Mouse (Mus musculus): ENCODE data around the gene Cebpb. TPM values are rescaled to one million over a fixed set of nuclear protein-coding genes. Genes with fewer than 3 reads are reported as not detected.

Cebpb gene
- polyA plus RNA-seq, 1 experiment from 2014 or later, result 5.7 TPM

DNA sequence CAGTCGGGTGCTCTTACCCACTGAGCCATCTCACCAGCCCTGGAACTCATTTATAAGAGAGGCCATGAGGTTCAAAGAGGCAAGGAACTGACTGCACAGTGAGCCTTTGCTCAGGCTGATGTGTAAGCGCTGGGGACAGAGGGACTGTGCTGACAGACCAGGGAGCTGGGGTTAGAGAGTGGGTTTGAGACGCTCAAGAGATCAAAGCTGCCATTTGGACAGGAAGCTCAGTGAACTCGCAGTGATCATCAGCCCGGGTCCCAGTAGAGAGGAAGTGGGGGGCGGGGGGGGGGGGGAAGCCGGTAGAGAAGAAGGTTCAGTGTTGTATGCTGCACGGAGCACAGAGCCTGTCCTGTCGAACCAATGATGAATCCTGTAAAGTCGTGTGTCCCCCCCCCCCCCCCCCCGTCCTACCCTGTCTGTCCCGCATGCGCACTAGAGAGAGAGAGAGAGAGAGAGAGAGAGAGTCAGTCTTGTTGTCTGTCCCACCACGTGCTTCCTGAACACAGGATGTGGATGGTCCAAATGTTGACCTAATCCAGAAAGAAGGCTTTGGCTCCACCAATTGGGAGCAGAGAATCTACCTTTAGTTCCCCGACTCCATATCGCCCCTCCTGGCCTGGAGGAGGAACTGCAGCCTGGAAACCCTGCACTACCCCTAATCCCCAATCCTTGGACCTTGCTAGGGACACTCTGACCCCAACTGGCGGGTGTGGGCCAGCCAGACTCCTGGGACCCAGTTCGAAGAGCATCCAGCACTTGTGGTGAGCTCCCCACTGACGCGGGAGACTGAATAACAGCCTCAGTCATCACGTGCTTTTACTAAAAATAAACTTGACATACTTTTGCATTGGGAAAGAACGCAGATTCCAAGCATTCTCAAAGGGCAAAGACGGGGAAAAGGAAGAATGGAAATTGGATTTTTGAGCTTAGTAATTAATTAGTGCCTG lies 24.4 kb downstream of the Cebpb start:
- no peak overlapping the region for H3K4me3 ChIP-seq (replicated peaks)
- H3K4me1 ChIP-seq, result peaks cover 28% of the 10 kb centered on the region
- H3K27me3 ChIP-seq, result no peaks in the 10 kb centered on the region
- no peak overlapping the region for H3K4me2 ChIP-seq
- H3K9me3 ChIP-seq (replicated peaks), result no peaks in the 10 kb centered on the region
- H3K9ac ChIP-seq, result no peak overlapping the region
- no peaks in the 10 kb centered on the region for H3K36me3 ChIP-seq
- 58% methylated on average over 18 of the region's 23 CpGs for WGBS
- H3K27ac ChIP-seq, result peak overlapping the region; percentile 11; the same call in 1 of the 2 replicates
- ATAC-seq (replicated peaks; ENCODE audit: low FRiP score), result peak; percentile 61; the same call in 1 of the 2 replicates

DNA sequence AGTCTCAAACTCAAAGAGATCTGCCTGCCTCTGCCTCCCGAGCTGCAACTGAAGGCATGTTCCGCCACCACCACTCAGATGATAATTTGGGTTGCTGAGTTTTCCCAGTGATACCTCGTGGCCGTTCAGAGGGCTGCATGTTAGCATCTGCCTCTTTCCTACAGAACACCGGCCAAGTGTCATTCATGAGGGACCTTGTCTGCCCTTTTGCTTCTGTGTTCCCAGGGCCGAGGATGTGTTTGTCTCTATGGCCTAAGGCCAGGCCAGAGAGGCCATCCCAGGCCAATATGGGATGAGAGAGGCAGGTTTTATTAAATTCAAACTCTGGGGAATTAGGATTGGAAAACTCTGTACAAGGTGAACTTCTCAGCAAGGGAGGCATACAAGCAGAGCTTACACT lies 25.6 kb downstream of the Cebpb start:
- no peaks in the 10 kb centered on the region for H3K27me3 ChIP-seq
- WGBS, result 90% methylated on average over 6 of the region's 6 CpGs
- no peaks in the 10 kb centered on the region for H3K36me3 ChIP-seq
- H3K4me1 ChIP-seq, result peaks cover 20% of the 10 kb centered on the region
- no peaks in the 10 kb centered on the region for H3K9me3 ChIP-seq (replicated peaks)
- no peak overlapping the region for H3K4me2 ChIP-seq
- H3K9ac ChIP-seq, result no peak overlapping the region
- no peak overlapping the region for H3K27ac ChIP-seq
- no peak overlapping the region for H3K4me3 ChIP-seq (replicated peaks)
- ATAC-seq (replicated peaks; ENCODE audit: low FRiP score), result no peak

DNA sequence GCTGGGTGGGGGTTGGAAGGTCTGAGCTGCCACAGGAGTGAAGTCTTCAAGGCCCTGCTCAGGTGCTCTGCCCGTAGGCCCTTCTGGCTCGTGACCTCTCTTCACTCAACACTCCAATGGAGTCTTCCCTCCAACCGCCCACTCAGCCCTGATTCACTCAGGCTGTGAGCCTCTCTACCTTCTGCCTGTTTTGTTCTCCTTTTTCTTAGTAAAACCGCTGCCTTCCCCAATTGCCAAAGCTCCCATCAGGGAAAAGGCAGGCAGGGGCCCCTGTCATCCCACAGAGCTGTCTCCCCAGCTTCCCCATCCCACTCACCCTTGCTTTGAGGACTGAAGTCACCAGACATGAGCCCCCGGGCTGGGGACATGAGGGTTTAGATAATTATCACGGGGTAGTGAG lies 26.3 kb downstream of the Cebpb start:
- H3K36me3 ChIP-seq, result no peaks in the 10 kb centered on the region
- H3K27me3 ChIP-seq, result no peaks in the 10 kb centered on the region
- no peak overlapping the region for H3K4me2 ChIP-seq
- H3K9me3 ChIP-seq (replicated peaks), result no peaks in the 10 kb centered on the region
- no peak overlapping the region for H3K4me3 ChIP-seq (replicated peaks)
- H3K4me1 ChIP-seq, result peaks cover 19% of the 10 kb centered on the region
- no peak overlapping the region for H3K9ac ChIP-seq
- H3K27ac ChIP-seq, result no peak overlapping the region
- ATAC-seq (replicated peaks; ENCODE audit: low FRiP score), result no peak
- WGBS, result 64% methylated on average over 6 of the region's 6 CpGs

DNA sequence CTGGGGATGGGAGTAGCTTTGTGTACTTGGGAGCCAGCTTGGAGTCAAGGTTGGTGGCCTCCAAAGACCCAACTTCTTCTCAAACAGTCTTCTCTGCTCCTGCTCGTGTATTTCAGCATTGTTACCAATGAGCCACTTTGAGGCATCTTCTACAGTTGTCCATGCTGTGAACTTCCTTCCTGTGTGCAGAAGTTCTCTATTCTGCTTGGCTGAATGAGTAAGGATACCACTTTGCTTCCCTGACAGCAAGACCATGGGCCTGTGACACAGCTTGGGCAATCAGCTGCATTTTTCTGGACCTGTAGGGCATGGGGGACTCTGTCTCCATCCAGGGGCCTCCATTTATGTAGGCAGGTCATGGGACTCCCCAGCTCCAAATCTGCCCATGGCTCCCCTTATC lies 28.5 kb downstream of the Cebpb start:
- H3K4me1 ChIP-seq, result peaks cover 13% of the 10 kb centered on the region
- 63% methylated on average over 1 of the region's 1 CpGs for WGBS

DNA sequence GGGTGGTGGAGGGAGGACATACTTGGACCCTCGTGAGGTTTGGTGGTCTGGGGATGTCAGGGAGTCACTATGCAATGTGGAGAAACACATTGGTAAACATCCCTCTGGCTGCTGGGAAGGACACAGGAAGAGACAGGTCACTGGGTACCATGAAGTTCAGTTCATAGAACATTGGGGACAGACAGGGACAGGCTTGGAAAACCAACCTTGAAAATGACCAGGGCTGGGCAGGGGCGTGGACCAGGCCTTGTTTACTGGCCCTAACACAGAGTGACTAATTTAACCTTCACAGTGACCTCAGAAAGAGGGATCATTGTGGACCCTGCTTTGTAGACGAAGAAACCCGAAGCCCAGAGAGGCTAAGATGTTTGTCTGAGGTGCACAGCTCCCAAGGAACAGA lies 30.8 kb downstream of the Cebpb start:
- H3K9ac ChIP-seq, result no peak overlapping the region
- peaks cover 8% of the 10 kb centered on the region; the same call in 1 of the 2 replicates for H3K4me1 ChIP-seq
- H3K27ac ChIP-seq, result no peak overlapping the region
- WGBS, result 84% methylated on average over 4 of the region's 4 CpGs
- no peak for ATAC-seq (replicated peaks; ENCODE audit: low FRiP score)
- no peak overlapping the region for H3K4me2 ChIP-seq
- no peak overlapping the region for H3K4me3 ChIP-seq (replicated peaks)
- no peaks in the 10 kb centered on the region for H3K9me3 ChIP-seq (replicated peaks)
- no peaks in the 10 kb centered on the region for H3K36me3 ChIP-seq
- H3K27me3 ChIP-seq, result no peaks in the 10 kb centered on the region

More for the DNA sequence above, 28.5 kb downstream of the Cebpb start:
- H3K9ac ChIP-seq, result no peak overlapping the region
- no peaks in the 10 kb centered on the region for H3K36me3 ChIP-seq
- no peak overlapping the region for H3K27ac ChIP-seq
- H3K4me3 ChIP-seq (replicated peaks), result no peak overlapping the region
- H3K27me3 ChIP-seq, result no peaks in the 10 kb centered on the region
- ATAC-seq (replicated peaks; ENCODE audit: low FRiP score), result no peak
- H3K9me3 ChIP-seq (replicated peaks), result no peaks in the 10 kb centered on the region
- no peak overlapping the region for H3K4me2 ChIP-seq

DNA sequence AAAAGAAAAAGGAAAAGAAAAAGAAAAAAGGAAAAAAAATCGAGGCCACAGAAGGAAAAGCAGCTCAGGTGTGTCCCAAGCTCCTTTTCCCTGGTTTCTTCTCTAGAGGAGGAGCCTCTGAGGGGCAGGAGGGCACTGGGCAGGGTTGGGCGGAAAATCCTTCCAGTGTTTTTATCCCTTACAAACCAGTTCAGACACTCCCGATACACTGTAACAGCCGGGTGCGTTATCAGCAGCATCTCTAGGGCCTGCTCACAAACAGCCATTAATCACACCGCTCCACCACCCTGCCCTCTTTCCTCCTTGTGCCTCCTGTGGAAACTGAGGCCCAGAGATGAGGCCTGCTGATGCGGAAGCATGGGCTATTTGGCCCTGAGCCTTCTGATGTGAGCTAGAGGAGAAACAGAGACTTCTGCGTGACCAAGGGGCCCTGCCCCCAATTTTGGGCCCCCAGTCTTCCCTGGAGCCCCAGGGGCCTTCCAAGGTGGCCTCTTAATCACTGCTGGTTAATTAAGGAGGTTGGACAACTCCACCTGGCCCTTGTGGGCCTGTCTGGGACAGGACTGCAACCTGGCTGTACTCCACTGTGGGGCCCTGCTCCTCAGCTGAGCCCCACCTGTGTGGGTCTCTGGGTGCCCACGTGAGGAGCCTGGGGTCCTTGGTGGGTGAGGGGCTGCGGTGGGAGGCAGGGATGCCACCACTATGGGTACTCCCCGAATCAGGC lies 32.6 kb downstream of the Cebpb start:
- no peak for ATAC-seq (replicated peaks; ENCODE audit: low FRiP score)
- H3K27me3 ChIP-seq, result no peaks in the 10 kb centered on the region
- H3K4me1 ChIP-seq, result peaks cover 4% of the 10 kb centered on the region; the same call in 1 of the 2 replicates
- H3K36me3 ChIP-seq, result no peaks in the 10 kb centered on the region
- H3K9ac ChIP-seq, result no peak overlapping the region
- WGBS, result 65% methylated on average over 11 of the region's 11 CpGs
- H3K4me3 ChIP-seq (replicated peaks), result no peak overlapping the region
- H3K9me3 ChIP-seq (replicated peaks), result no peaks in the 10 kb centered on the region
- H3K4me2 ChIP-seq, result no peak overlapping the region
- H3K27ac ChIP-seq, result no peak overlapping the region

DNA sequence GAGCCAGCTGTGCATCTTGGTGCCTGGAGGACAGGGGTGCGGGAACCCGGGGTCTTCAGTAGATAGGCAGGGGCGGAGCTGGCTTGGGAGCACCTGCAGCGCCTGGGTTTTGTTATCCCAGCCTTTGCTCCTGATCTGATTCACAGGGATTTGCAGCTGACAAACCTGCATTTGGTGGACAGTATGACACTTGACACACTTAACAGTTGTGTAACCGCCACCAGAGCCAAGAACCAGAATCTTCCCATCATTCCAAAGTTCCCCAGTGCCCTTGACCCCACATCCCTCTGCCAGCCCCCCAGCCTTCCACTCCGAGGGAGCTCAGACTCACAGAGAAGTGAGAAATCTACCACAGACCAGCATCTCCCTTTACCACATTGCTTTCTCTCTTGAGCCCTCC lies 33.8 kb downstream of the Cebpb start:
- 71% methylated on average over 6 of the region's 6 CpGs for WGBS
- Histone ChIP-seq H3K4me2 (no peak overlapping the region), H3K9ac (no peak overlapping the region), H3K27me3 (no peaks in the 10 kb centered on the region), H3K4me1 (peaks cover 11% of the 10 kb centered on the region), H3K4me3 (replicated peaks) (no peak overlapping the region), H3K27ac (no peak overlapping the region), H3K9me3 (replicated peaks) (no peaks in the 10 kb centered on the region), H3K36me3 (no peaks in the 10 kb centered on the region)
- no peak for ATAC-seq (replicated peaks; ENCODE audit: low FRiP score)

DNA sequence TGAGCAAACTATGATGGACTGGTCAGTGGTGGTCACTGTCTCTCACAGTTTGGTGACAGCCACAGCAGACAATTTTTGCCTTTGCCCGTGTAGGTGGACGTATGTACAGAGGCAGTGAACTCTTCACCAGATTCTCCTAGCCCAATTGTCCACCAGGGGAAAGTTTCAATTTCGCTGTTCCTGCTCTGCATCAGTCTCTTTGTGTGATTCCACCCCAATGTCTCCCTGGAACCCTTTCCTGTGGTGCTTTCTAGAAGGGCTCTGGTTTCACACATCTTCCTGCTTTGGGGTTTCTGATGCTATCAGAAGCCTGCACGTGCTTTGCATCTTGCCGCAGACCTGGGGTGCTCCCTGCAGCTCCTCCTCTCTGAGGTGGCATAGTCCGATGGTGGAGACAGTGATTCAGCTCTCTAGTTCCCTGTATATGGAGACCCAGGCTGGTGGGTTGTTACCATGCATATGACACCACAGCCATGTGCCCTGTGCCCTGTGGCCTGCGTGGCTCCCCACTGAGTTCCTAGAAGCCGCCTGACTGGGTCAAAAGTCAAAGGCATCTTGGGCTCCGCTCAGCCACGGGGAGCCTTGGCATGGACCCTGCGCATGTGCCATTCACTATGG lies 35.0 kb downstream of the Cebpb start:
- no peak for ATAC-seq (replicated peaks; ENCODE audit: low FRiP score)
- Histone ChIP-seq H3K9me3 (replicated peaks) (no peaks in the 10 kb centered on the region), H3K36me3 (no peaks in the 10 kb centered on the region), H3K4me1 (peaks cover 11% of the 10 kb centered on the region), H3K4me2 (no peak overlapping the region), H3K4me3 (replicated peaks) (no peak overlapping the region), H3K27me3 (0 out of 2 replicates have a peak, but pooled peaks cover 3% of the 10 kb centered on the region), H3K27ac (no peak overlapping the region), H3K9ac (no peak overlapping the region)
- WGBS, result 79% methylated on average over 11 of the region's 11 CpGs

DNA sequence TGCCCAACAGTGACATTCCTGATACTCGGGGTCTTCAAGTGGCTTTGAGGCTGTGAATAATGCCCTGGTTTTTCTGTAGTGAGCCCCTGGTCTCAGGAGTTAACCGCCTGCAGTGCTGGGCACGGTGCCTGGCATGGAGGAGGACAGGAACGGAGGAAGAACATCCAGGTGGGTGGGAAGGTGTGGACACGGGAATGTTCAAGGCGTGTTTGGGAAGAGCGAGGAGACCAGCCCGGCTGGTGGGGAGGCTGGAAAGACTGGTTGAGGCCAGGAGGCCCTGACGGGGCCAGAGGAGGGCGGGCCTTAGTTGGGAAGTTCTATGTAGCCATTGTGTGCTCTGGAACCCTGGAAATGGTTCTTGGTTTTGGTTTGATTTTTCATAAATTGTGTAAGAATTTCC lies 37.2 kb downstream of the Cebpb start:
- Histone ChIP-seq H3K27me3 (0 out of 2 replicates have a peak, but pooled peaks cover 3% of the 10 kb centered on the region), H3K36me3 (no peaks in the 10 kb centered on the region), H3K9me3 (replicated peaks) (no peaks in the 10 kb centered on the region), H3K27ac (no peak overlapping the region), H3K9ac (no peak overlapping the region), H3K4me2 (no peak overlapping the region), H3K4me3 (replicated peaks) (no peak overlapping the region), H3K4me1 (peaks cover 21% of the 10 kb centered on the region)
- no peak for ATAC-seq (replicated peaks; ENCODE audit: low FRiP score)
- 90% methylated on average over 10 of the region's 10 CpGs for WGBS

DNA sequence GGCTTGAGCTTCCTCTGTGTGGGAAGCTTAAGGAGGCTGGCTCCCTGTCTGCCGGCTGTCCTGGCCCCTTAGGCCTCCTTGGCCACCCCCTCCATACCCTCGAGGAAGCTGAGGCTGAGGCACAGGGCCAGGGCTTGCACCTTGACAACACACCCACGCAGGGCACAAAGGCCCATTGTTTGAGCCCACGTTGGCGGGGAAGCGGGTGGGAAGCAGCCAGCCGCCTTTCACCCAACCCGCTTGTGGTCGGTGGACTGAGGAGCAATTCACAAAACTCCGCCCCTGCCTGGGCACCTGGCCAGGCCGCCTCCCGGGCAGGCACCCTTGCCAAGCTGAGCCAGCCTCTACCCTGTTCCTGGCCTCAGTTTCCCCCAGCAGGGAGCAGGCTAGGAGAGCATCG lies 38.4 kb downstream of the Cebpb start:
- no peak overlapping the region for H3K27ac ChIP-seq
- no peaks in the 10 kb centered on the region for H3K9me3 ChIP-seq (replicated peaks)
- 0 out of 2 replicates have a peak, but pooled peaks cover 3% of the 10 kb centered on the region for H3K27me3 ChIP-seq
- peaks cover 21% of the 10 kb centered on the region for H3K4me1 ChIP-seq
- peak; percentile 43; the same call in 1 of the 2 replicates for ATAC-seq (replicated peaks; ENCODE audit: low FRiP score)
- H3K36me3 ChIP-seq, result no peaks in the 10 kb centered on the region
- no peak overlapping the region for H3K9ac ChIP-seq
- no peak overlapping the region for H3K4me3 ChIP-seq (replicated peaks)
- 51% methylated on average over 13 of the region's 13 CpGs for WGBS
- H3K4me2 ChIP-seq, result no peak overlapping the region

DNA sequence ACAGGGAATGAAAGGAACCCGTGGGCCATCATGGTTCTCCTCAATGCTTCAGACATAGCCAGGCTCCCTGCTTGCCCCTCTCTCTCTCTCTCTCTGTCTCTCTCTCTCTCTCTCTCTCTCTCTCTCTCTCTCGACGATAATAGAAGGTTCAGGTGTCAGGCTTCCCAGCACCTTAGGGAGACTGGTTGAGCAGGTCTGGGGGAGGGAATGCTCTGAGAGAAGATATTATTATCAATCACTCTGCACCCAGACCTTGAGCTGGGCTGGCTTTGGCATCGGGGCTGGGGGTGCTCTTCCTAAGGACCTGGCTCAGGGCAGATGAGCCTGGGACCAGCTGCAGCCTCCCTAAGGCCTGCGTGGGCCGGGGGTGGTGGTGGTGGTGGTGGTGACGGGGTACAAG lies 41.3 kb downstream of the Cebpb start:
- 64% methylated on average over 7 of the region's 7 CpGs for WGBS
- Histone ChIP-seq H3K4me3 (replicated peaks) (no peak overlapping the region), H3K36me3 (no peaks in the 10 kb centered on the region), H3K27me3 (0 out of 2 replicates have a peak, but pooled peaks cover 3% of the 10 kb centered on the region), H3K4me1 (peaks cover 24% of the 10 kb centered on the region), H3K4me2 (no peak overlapping the region), H3K9ac (no peak overlapping the region), H3K9me3 (replicated peaks) (no peaks in the 10 kb centered on the region), H3K27ac (no peak overlapping the region)
- no peak for ATAC-seq (replicated peaks; ENCODE audit: low FRiP score)

DNA sequence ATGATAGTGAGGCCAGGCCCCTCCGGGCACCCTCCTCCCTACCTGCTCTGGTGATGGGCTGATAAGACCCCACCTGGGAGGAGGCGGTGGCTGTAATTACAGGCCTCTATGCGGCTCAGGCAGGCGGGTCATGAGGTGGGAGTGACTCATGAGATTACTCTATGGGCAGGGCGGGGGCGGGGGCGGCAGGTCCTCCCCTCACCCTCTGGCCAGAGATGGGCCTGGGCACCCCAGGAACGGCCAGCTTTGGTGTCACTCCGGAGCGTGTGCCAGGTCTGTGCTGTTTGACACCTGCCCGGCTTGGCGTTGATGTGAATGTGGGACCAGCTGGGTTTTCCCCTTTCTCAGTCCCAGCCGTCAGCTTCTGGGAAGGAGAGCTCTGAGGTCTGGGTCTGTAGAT lies 42.4 kb downstream of the Cebpb start:
- Histone ChIP-seq H3K4me3 (replicated peaks) (no peak overlapping the region), H3K27ac (no peak overlapping the region), H3K36me3 (no peaks in the 10 kb centered on the region), H3K27me3 (0 out of 2 replicates have a peak, but pooled peaks cover 3% of the 10 kb centered on the region), H3K9ac (no peak overlapping the region), H3K4me2 (no peak overlapping the region), H3K9me3 (replicated peaks) (no peaks in the 10 kb centered on the region), H3K4me1 (peaks cover 26% of the 10 kb centered on the region)
- no peak for ATAC-seq (replicated peaks; ENCODE audit: low FRiP score)
- WGBS, result 56% methylated on average over 13 of the region's 13 CpGs
